Mouse (Mus musculus) liver, adult 2 months (tissue): ENCODE data around the gene Srbd1. TPM values are rescaled to one million over a fixed set of nuclear protein-coding genes. Genes with fewer than 3 reads are reported as not detected.

Experiments
- DNase-seq: peaks from one replicate; pipeline ENCODE4 v3.0.0-alpha.2; 2011; ENCODE audit warnings: low read depth, low spot score; ENCODE audit errors: extremely low read depth
- H3K27ac ChIP-seq: fragments of 200-500 bp; replicated peaks from 2 replicates; pipeline ENCODE4 v1.5.1; 2012; ENCODE audit warnings: low read depth, mild to moderate bottlenecking, control low read depth, inconsistent platforms, low read length; ENCODE audit not compliant: insufficient read depth
- H3K27me3 ChIP-seq: fragments of 200-500 bp; 2 replicates; pipeline ENCODE4 v1.6.1; 2012; ENCODE audit warnings: mild to moderate bottlenecking, moderate library complexity, low read length, inconsistent platforms; ENCODE audit not compliant: control insufficient read depth, insufficient read depth
- H3K36me3 ChIP-seq: fragments of 200-500 bp; 2 replicates; pipeline ENCODE4 v1.6.1; 2012; ENCODE audit warnings: low read length, inconsistent platforms; ENCODE audit not compliant: control insufficient read depth, insufficient read depth
- H3K4me1 ChIP-seq: fragments of 200-500 bp; 2 replicates; pipeline ENCODE4 v1.6.1; 2011; ENCODE audit warnings: low read length; ENCODE audit not compliant: control insufficient read depth, insufficient read depth
- H3K4me3 ChIP-seq: fragments of 200-500 bp; 2 replicates; pipeline ENCODE4 v1.5.1; 2011; ENCODE audit warnings: low read depth, mild to moderate bottlenecking, control low read depth, low read length, moderate library complexity; ENCODE audit not compliant: insufficient read depth
- H3K79me2 ChIP-seq: fragments of 200-500 bp; 2 replicates; pipeline ENCODE4 v1.6.1; 2012; ENCODE audit warnings: inconsistent platforms, mild to moderate bottlenecking, low read length, moderate library complexity; ENCODE audit not compliant: control insufficient read depth, insufficient read depth
- H3K9ac ChIP-seq: fragments of 200-500 bp; 2 replicates; pipeline ENCODE4 v1.6.1; 2012; ENCODE audit warnings: low read depth, mild to moderate bottlenecking, control low read depth, inconsistent platforms, low read length
- CTCF ChIP-seq: fragments of 200-500 bp; IDR thresholded peaks from 2 replicates; pipeline ENCODE4 v1.5.1; 2011; ENCODE audit warnings: low read depth, low read length, control low read depth
- POLR2A ChIP-seq: fragments of 200-500 bp; IDR thresholded peaks from 2 replicates; pipeline ENCODE4 v1.6.1; 2011; ENCODE audit warnings: low read length, control low read depth; ENCODE audit not compliant: insufficient read depth; ENCODE audit errors: extremely low read depth
- WGBS: fragments of 180-500 bp; shearing (Covaris S2); methylation state at CpG from one replicate; pipeline ENCODE4 v1.1.7; 2018; 5-methylcytosine and 5-hydroxymethylcytosine counted together
- polyA plus RNA-seq: library from polyadenylated mRNA; depleted of rRNA; stranded (reverse); fragments of >200 nt; gene quantifications from 2 replicates; pipeline ENCODE4 v1.2.3, GENCODE M21; 2012; rRNA removed
- total RNA-seq: library from RNA; depleted of rRNA; stranded (reverse); fragments of >200 nt; gene quantifications from 2 replicates; pipeline ENCODE4 v1.2.3, GENCODE M21; 2014; rRNA removed

Gene Srbd1
- total RNA-seq, result 12.8 and 20.9 TPM in 2 replicates
- polyA plus RNA-seq, result 2.1 and 2.6 TPM in 2 replicates

DNA sequence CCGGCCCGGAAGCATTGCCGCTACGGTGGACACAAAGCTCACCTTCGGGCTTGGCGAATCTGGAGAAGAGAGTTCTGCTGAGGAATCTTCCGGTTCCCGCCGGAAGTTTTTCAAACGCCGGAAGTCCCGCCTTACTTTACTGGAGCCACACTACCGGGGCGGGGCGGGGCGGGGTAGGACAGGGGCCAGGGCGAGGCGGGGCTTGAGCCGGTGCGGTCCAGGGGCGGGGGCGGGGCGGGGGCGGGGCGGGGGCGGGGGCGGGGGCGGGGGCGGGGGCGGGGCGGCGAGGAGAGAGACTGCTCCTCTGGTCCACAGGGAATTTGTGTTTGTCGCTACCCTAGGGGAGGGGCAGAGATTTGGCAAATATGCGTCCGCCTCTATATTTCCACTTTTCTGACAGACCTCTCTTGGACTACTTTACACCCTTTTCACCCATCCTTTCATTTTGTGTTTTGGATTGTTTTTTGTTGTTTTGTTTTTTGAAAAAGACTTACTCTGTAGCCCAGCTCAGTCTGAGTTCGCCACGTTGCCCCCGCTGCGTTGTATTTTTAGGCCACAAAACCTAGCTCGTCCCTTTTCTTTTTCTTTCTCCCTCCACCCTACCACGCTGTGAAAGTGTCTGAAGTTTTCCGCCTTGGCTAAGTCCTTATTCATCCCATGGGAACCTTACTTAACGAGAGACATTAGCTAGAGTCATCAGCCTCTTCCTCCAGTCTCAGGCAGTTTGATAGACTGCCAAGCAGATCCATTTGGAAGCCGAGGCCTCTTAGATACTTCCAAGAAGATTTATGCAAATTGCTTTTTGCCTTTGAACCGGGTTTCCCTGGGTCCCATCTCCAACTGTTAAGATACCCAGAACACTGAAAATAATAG is at the start of gene Srbd1:
Gene Srbd1 (minus strand): TSS at position 97 of the 873 bp plus-strand sequence.
- Histone ChIP-seq H3K27me3 (no peaks in the 10 kb centered on the region), H3K4me1 (peaks cover 8% of the 10 kb centered on the region), H3K4me3 (peak within 1 kb of the TSS; percentile 89), H3K9ac (peak within 1 kb of the TSS; percentile 80), H3K79me2 (peaks cover 5% of the 10 kb centered on the region; the same call in 1 of the 2 replicates), H3K27ac (peak within 1 kb of the TSS; percentile 70), H3K36me3 (no peaks in the 10 kb centered on the region)
- peak; percentile 74 for DNase-seq
- TF ChIP-seq POLR2A, result no peak
- TF ChIP-seq CTCF, result no peak
- 4% methylated on average over 33 of the region's 45 CpGs for WGBS

DNA sequence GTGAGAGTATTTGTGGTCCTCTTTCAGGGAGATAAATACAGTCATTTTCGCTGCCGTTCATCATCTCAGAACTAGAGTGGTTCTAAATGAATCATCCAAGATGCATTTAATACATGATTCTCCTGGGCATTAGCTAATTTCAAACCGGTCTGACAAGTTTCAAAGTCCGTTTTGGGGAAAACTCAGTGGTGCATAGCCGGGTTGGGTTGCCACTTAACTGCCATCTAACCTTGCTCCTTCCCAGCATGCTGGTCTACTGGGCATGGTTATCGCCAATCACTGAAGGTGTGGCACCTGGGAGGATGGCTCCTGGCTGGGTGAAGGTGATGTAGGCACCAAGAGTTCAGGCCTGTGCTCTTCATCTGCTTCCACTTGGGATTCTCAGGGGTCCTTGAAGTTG is 49.0 kb upstream of the Srbd1 start:
- peaks cover 7% of the 10 kb centered on the region for H3K4me1 ChIP-seq
- H3K27ac ChIP-seq, result no peak overlapping the region
- no peak for DNase-seq

DNA sequence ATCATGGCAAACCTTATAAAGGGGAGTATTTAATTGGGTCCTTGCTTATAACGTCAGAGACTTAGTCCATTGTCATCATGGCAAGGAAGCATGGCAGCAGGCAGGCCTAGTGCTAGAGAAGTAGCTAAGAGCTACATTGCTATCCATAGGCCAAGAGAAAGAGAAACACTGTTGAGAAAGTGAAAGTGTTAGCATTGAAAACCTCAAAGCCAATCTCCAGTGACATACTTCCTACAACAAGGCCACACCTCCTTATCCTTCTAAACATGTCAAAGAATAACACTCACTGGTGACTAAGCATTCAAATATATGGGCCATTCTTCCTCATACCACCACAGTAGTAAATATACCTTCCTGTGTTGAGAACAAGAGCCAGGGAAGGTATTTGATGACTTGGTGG is 42.8 kb upstream of the Srbd1 start:
- H3K4me3 ChIP-seq, result no peak overlapping the region
- WGBS, result 76% methylated on average over 1 of the region's 1 CpGs
- H3K27me3 ChIP-seq, result no peaks in the 10 kb centered on the region
- no peak for DNase-seq
- H3K79me2 ChIP-seq, result peaks cover 9% of the 10 kb centered on the region; the same call in 1 of the 2 replicates
- TF ChIP-seq CTCF (no peak), POLR2A (no peak)
- H3K4me1 ChIP-seq, result no peaks in the 10 kb centered on the region
- H3K27ac ChIP-seq, result no peak overlapping the region
- no peak overlapping the region for H3K9ac ChIP-seq
- no peaks in the 10 kb centered on the region for H3K36me3 ChIP-seq

More for the DNA sequence above, 49.0 kb upstream of the Srbd1 start:
- Histone ChIP-seq H3K27me3 (no peaks in the 10 kb centered on the region), H3K4me3 (no peak overlapping the region), H3K36me3 (no peaks in the 10 kb centered on the region), H3K9ac (no peak overlapping the region), H3K79me2 (peaks cover 15% of the 10 kb centered on the region; the same call in 1 of the 2 replicates)
- TF ChIP-seq POLR2A (no peak), CTCF (no peak)
- 90% methylated on average over 6 of the region's 6 CpGs for WGBS

DNA sequence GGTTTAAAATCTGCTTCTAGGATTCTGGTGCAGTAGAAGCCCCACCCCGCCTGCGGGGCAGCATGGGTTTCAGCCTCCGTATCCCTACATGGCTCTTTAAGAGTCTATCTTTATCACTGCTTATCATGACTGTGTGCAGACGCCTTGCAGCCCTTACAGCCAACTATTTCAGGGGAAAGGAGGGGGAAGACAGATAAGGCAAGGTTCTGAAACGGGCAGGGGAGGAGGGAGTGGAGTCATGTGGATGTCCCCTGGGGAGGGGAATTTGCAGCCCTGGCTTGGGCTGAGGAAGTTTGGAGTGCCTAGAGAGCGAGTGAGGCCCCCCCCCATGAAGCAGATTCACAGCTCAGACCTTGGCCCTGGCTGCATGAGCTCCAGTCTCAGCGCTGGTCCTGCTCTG is 40.6 kb upstream of the Srbd1 start:
- Histone ChIP-seq H3K4me3 (no peak overlapping the region; the same call in 1 of the 2 replicates), H3K27ac (peak overlapping the region; percentile 38), H3K79me2 (peaks cover 10% of the 10 kb centered on the region; the same call in 1 of the 2 replicates), H3K4me1 (no peaks in the 10 kb centered on the region), H3K9ac (no peak overlapping the region), H3K27me3 (no peaks in the 10 kb centered on the region), H3K36me3 (no peaks in the 10 kb centered on the region)
- DNase-seq, result no peak
- TF ChIP-seq CTCF (no peak), POLR2A (no peak)
- WGBS, result 63% methylated on average over 7 of the region's 7 CpGs

DNA sequence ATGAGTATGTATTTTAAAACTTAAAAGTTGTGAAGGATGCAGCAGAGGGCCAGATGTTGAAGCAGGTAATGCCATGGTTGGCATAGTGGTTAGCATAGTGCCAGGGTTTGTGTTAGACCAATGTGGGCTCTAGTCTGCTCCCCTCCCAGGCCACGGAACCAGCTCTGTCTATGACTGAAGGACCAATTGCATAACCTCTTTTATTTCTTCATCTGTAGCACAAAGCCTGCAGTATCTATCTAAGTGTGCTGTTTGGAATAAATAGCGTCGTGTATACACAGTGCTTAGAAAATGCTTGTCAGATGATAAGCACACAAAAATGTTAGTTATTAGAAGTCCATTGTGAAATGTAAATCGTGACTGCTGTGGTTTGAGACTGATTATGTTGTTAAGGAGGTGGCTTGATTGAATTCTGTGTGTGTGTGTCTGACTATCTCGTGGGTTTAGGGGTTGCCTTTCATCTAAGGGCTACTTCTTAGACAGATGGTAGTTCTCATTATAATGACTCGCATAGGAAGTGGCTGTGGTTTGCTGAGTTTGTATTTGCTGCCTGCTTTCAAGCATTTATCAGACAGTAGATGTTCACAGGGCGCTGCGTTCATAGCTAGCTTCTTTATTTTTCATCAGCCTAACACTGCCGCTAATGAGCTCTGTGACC is 39.7 kb upstream of the Srbd1 start:
- Histone ChIP-seq H3K27me3 (no peaks in the 10 kb centered on the region), H3K36me3 (no peaks in the 10 kb centered on the region), H3K4me1 (no peaks in the 10 kb centered on the region), H3K79me2 (peaks cover 12% of the 10 kb centered on the region; the same call in 1 of the 2 replicates), H3K27ac (no peak overlapping the region), H3K9ac (no peak overlapping the region), H3K4me3 (no peak overlapping the region)
- TF ChIP-seq CTCF (no peak), POLR2A (no peak)
- WGBS, result 69% methylated on average over 9 of the region's 9 CpGs
- no peak for DNase-seq
